8 mouse cellular contexts compared by ENCODE assay signal in genomic region chr2:62341734-62342128, GRCm38 (mm10).
DNase-seq lines count a peak whose midpoint lies in the region; ATAC-seq and TF ChIP-seq lines count a peak whose summit lies in the region.
"Had no signal": no experiment of that assay in that cellular context is flagged by ENCODE, and none has a peak within 500 bp of the region (broad histone marks: within the 10 kb centered on the region; RNA-seq: fewer than 3 reads in every experiment).

No protein-coding gene starts in this region.

- no peaks in the 10 kb centered on the region for H3K36me3 ChIP-seq in forebrain, postnatal 0 days (ENCODE audit: insufficient read depth)
- no peaks in the 10 kb centered on the region for H3K36me3 ChIP-seq in midbrain, embryonic 15.5 days (replicated peaks)
- no peaks in the 10 kb centered on the region for H3K36me3 ChIP-seq in intestine, embryonic 15.5 days
- H3K36me3 ChIP-seq: limb, embryonic 15.5 days had no signal

- peaks cover 4% of the 10 kb centered on the region; the same call in 1 of the 2 replicates for H3K4me1 ChIP-seq in forebrain, postnatal 0 days (ENCODE audit: insufficient read depth)
- H3K4me1 ChIP-seq in midbrain, embryonic 15.5 days = peaks cover 5% of the 10 kb centered on the region; the same call in 1 of the 2 replicates
- no peaks in the 10 kb centered on the region for H3K4me1 ChIP-seq in intestine, embryonic 15.5 days (replicated peaks)
- H3K4me1 ChIP-seq: limb, embryonic 15.5 days had no signal

- no peak for TF ChIP-seq CTCF in forebrain, postnatal 0 days (IDR thresholded peaks at IDR 0.05; ENCODE audit: low read depth)

- no peaks in the 10 kb centered on the region for H3K9me3 ChIP-seq in forebrain, postnatal 0 days (ENCODE audit: low read length)
- no peaks in the 10 kb centered on the region for H3K9me3 ChIP-seq in midbrain, embryonic 15.5 days
- no peaks in the 10 kb centered on the region for H3K9me3 ChIP-seq in intestine, embryonic 15.5 days
- H3K9me3 ChIP-seq: limb, embryonic 15.5 days had no signal

- H3K27ac ChIP-seq in forebrain, postnatal 0 days (ENCODE audit: low read depth, low read length) = peak overlapping the region; percentile 80
- no peak overlapping the region; the same call in 1 of the 2 replicates for H3K27ac ChIP-seq in midbrain, embryonic 15.5 days
- no peak overlapping the region for H3K27ac ChIP-seq in intestine, embryonic 15.5 days
- H3K27ac ChIP-seq: limb, embryonic 15.5 days had no signal

- peak overlapping the region; percentile 13; the same call in 1 of the 2 replicates for H3K4me3 ChIP-seq in forebrain, postnatal 0 days (ENCODE audit: low read depth, low read length)
- H3K4me3 ChIP-seq in midbrain, embryonic 15.5 days = peak overlapping the region; percentile 20
- no peak overlapping the region for H3K4me3 ChIP-seq in intestine, embryonic 15.5 days (replicated peaks)
- H3K4me3 ChIP-seq: limb, embryonic 15.5 days had no signal

- peak; percentile 32 for DNase-seq in ZHBTc4 (ENCODE audit: low read depth, low spot score)
- DNase-seq in cerebellum, adult 11-12 months = peak; percentile 74
- peak; percentile 77 for DNase-seq in forebrain, postnatal 0 days
- DNase-seq in spleen, postnatal 4 days (ENCODE audit: low spot score in 2 of 2) = no peak

- no peak overlapping the region for H3K9ac ChIP-seq in forebrain, postnatal 0 days
- H3K9ac ChIP-seq in midbrain, embryonic 15.5 days = peak overlapping the region; percentile 28; the same call in 1 of the 2 replicates
- H3K9ac ChIP-seq in intestine, embryonic 15.5 days = no peak overlapping the region
- H3K9ac ChIP-seq: limb, embryonic 15.5 days had no signal

- H3K4me2 ChIP-seq in forebrain, postnatal 0 days (ENCODE audit: low read depth) = peak overlapping the region; percentile 33
- peak overlapping the region; percentile 48 for H3K4me2 ChIP-seq in midbrain, embryonic 15.5 days
- H3K4me2 ChIP-seq in intestine, embryonic 15.5 days (replicated peaks) = no peak overlapping the region
- H3K4me2 ChIP-seq: limb, embryonic 15.5 days had no signal

- 7% methylated on average over 14 of the region's 14 CpGs for WGBS in forebrain, postnatal 0 days
- WGBS in midbrain, embryonic 15.5 days = 9% methylated on average over 14 of the region's 14 CpGs
- WGBS in intestine, embryonic 15.5 days = 61% methylated on average over 14 of the region's 14 CpGs

- ATAC-seq in forebrain, postnatal 0 days = peak; percentile 25
- peak; percentile 71 for ATAC-seq in midbrain, embryonic 15.5 days (replicated peaks)
- no peak for ATAC-seq in intestine, embryonic 15.5 days
- ATAC-seq in erythroblast, adult 5-6 weeks (replicated peaks; ENCODE audit: low FRiP score, poor library complexity, severe bottlenecking) = no peak

- H3K27me3 ChIP-seq in forebrain, postnatal 0 days (ENCODE audit: insufficient read depth, low read length) = no peaks in the 10 kb centered on the region
- no peaks in the 10 kb centered on the region for H3K27me3 ChIP-seq in midbrain, embryonic 15.5 days (replicated peaks)
- no peaks in the 10 kb centered on the region for H3K27me3 ChIP-seq in intestine, embryonic 15.5 days (replicated peaks)
- H3K27me3 ChIP-seq: limb, embryonic 15.5 days had no signal

Comparison
In these comparisons a context has a peak if more than half of its experiments do, and no peak if none do; other contexts are left out.
1. DNase-seq: peak in ZHBTc4 (single experiment), cerebellum, adult 11-12 months (single experiment) and forebrain, postnatal 0 days (single experiment); none in spleen, postnatal 4 days (0 of 2).
2. ATAC-seq: peak in forebrain, postnatal 0 days (single experiment) and midbrain, embryonic 15.5 days (single experiment); none in intestine, embryonic 15.5 days (single experiment) and erythroblast, adult 5-6 weeks (single experiment).